Mouse (Mus musculus) ES-E14 (cell line): Measurements from ENCODE around the gene Phlpp1. TPM values are rescaled to one million over a fixed set of nuclear protein-coding genes. Genes with fewer than 3 reads are reported as not detected.

Experiments used
- DNase-seq: peaks from one replicate; pipeline ENCODE4 v3.0.0-alpha.2; 2013; ENCODE audit warnings: low read depth, low spot score
- H3K27ac ChIP-seq: 2 replicates; pipeline ENCODE4 v1.5.1; 2012; ENCODE audit warnings: low read depth, mild to moderate bottlenecking, low read length, moderate library complexity, mixed read lengths; ENCODE audit not compliant: poor library complexity, insufficient read depth, severe bottlenecking
- H3K36me3 ChIP-seq: 2 replicates; pipeline ENCODE4 v1.6.1; 2012; ENCODE audit warnings: mild to moderate bottlenecking, low read length, moderate library complexity, mixed read lengths; ENCODE audit not compliant: control insufficient read depth, poor library complexity, insufficient read depth, severe bottlenecking
- H3K4me1 ChIP-seq, 2 experiments: fragments of 150-350 bp in 1 of 2; sonication (generic) in 1 of 2; 2 replicates each; pipeline ENCODE4 v1.6.1; 2012; ENCODE audit warnings: low read length in 2 of 2, mild to moderate bottlenecking in 1 of 2, mixed read lengths in 1 of 2; ENCODE audit not compliant: control insufficient read depth in 2 of 2, insufficient read depth in 2 of 2, poor library complexity in 1 of 2
- H3K4me3 ChIP-seq, 2 experiments: fragments of 150-350 bp in 1 of 2; sonication (generic) in 1 of 2; 2 replicates each; pipeline ENCODE4 v1.5.1; 2012; ENCODE audit warnings: low read length in 2 of 2, low read depth in 1 of 2, mild to moderate bottlenecking in 1 of 2, mixed read lengths in 1 of 2; ENCODE audit not compliant: insufficient read depth in 1 of 2, poor library complexity in 1 of 2, severe bottlenecking in 1 of 2
- H3K9ac ChIP-seq: 2 replicates; pipeline ENCODE4 v1.6.1; 2012; ENCODE audit warnings: low read depth, mild to moderate bottlenecking, low read length, mixed read lengths; ENCODE audit not compliant: poor library complexity, insufficient read depth, severe bottlenecking
- H3K9me3 ChIP-seq: fragments of 150-350 bp; sonication (generic); 2 replicates; pipeline ENCODE4 v1.6.1; 2012; ENCODE audit warnings: low read depth, mild to moderate bottlenecking, low read length; ENCODE audit not compliant: control insufficient read depth, insufficient read depth
- CHD2 ChIP-seq: IDR thresholded peaks from 2 replicates; pipeline ENCODE4 v1.6.1; 2014; ENCODE audit warnings: mild to moderate bottlenecking, low read depth, low read length, inconsistent platforms
- HCFC1 ChIP-seq: IDR thresholded peaks from 2 replicates; pipeline ENCODE4 v1.6.1; 2012; ENCODE audit warnings: low read length, inconsistent platforms, borderline replicate concordance; ENCODE audit not compliant: insufficient read depth
- MAFK ChIP-seq: IDR thresholded peaks from 2 replicates; pipeline ENCODE4 v1.6.1; 2014; ENCODE audit warnings: mild to moderate bottlenecking, low read depth, low read length, inconsistent platforms; ENCODE audit not compliant: insufficient read depth
- ZC3H11A ChIP-seq: IDR thresholded peaks from 2 replicates; pipeline ENCODE4 v1.6.1; 2012; ENCODE audit warnings: low read depth, mild to moderate bottlenecking, inconsistent platforms, low read length, borderline replicate concordance
- ZNF384 ChIP-seq: IDR thresholded peaks from 2 replicates; pipeline ENCODE4 v1.6.1; 2012; ENCODE audit warnings: low read depth, low read length, inconsistent platforms
- in situ Hi-C, 2 experiments: fragments of 600-800 bp; cut with MboI; formaldehyde crosslinking; loops; one replicate each; pipeline ENCODE4 v1.15.1; 2025; ENCODE audit warnings: low sequenced_read_pairs in 2 of 2, inconsistent platforms in 1 of 2; ENCODE audit not compliant: unreplicated experiment in 2 of 2
- total RNA-seq: library from RNA; depleted of rRNA; stranded (reverse); fragments of 300-350 nt; gene quantifications from 2 replicates; pipeline ENCODE4 v1.2.3, GENCODE M21; 2012

Gene Phlpp1
- total RNA-seq, 1 experiment = 4.5 TPM

DNA sequence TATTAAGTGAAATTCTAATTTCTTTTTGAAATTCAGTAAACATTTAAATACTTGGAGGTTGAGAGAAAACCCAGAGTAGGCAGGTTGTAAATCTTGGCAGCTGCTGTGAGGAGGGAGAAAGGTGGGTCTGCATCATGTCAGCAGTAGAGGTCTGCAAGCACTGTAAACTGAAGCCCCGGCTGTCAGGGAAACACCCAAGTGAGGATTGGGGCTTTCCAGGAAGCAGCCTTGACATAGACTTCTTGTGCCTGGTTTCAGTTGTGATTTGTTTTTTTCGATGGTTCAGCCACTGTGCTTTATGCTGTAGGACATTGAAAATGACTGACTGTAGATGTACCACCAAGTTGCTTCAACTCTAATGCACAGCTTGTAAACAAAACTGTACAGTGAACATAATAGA, 180.0 kb downstream of the Phlpp1 start:
- TF ChIP-seq CHD2 (no peak), HCFC1 (no peak), ZNF384 (no peak), ZC3H11A (no peak), MAFK (no peak)
- Histone ChIP-seq H3K36me3 (no peaks in the 10 kb centered on the region), H3K27ac (no peak overlapping the region), H3K4me1 (no peaks in the 10 kb centered on the region), H3K9ac (no peak overlapping the region), H3K9me3 (no peaks in the 10 kb centered on the region), H3K4me3 (no peak overlapping the region)
- in situ Hi-C loops = no loop called here
- no peak for DNase-seq

DNA sequence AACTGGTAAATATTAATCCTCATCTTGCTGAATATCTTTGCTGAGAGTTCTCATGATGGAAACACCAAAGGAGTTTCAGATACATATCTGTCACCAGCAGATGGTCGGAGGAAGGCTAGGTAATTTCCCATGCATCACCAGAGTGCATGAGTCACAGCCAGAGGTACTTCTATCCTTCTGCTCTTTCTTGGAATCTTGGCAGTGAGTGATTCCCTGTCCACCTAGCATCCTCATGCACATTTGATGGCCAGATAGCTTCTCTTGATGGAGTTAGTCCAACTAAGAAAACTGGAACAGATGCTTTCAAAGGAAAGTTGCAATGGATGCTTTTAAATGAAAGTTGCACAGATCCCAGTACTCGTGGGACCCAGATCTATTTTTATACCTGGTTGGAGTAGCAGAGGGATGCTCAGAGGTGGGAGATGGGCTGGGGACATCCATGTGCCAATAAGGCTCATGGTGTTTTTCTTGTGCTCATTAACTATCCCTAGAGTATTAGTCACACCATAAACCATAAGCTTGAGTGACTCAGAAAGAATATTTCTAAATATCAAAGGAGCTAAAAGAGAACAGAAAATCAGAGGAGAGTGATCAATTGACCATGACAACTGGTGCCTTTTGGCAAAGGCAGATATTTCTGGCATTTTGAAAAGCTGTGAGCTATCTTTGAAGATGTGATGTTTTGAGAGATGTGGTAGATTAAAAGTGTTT, 181.4 kb downstream of the Phlpp1 start:
- H3K27ac ChIP-seq = no peak overlapping the region
- TF ChIP-seq CHD2 (no peak), ZNF384 (no peak), HCFC1 (no peak), ZC3H11A (no peak), MAFK (no peak)
- in situ Hi-C loops = no loop called here
- H3K9me3 ChIP-seq = no peaks in the 10 kb centered on the region
- no peaks in the 10 kb centered on the region for H3K36me3 ChIP-seq
- no peak overlapping the region for H3K9ac ChIP-seq
- H3K4me1 ChIP-seq = no peaks in the 10 kb centered on the region
- no peak overlapping the region for H3K4me3 ChIP-seq
- DNase-seq = no peak

DNA sequence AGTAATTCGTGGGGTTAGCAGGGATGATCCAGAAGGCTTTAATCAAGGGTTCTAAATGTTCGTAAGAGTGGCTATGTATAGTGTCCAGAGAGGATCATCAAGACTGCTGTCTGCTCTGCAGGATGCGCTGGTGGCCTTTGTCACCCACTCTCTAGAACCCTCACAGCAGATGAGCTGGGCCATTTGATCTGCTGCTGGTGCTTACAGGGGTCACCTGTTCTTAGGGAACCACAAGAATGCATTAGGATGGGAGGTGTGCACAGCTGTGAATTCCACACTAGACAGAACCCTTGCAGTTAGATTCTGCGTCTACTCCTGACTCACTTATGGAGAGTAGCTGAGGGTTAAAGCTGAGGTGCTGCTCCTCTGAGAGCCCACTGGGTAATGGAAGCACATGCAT, 182.4 kb downstream of the Phlpp1 start:
- no peaks in the 10 kb centered on the region for H3K9me3 ChIP-seq
- in situ Hi-C loops = no loop called here
- TF ChIP-seq CHD2 (no peak), ZC3H11A (no peak), ZNF384 (no peak), MAFK (no peak), HCFC1 (no peak)

DNA sequence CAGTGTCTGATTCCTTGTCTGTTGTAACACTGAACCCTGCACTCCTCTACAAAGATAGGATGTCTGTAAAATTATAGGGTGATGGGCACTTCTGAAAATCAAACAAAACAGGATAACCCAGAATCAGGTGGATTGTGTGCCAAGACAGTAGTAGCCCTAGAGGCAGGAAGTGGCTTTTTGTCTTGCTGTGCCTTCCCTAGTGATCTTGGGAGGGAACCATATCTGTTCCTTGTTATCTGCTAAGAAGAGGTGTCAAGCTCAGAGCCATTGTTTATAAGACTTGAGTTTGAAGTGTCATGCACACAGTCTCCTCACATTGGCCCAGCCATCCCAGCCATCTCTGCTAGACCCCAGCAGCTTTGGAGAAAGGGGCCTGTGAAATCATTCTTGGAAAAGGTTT, 187.9 kb downstream of the Phlpp1 start:
- Histone ChIP-seq H3K4me3 (no peak overlapping the region), H3K36me3 (no peaks in the 10 kb centered on the region), H3K9ac (no peak overlapping the region), H3K27ac (no peak overlapping the region), H3K4me1 (no peaks in the 10 kb centered on the region), H3K9me3 (no peaks in the 10 kb centered on the region)
- TF ChIP-seq CHD2 = no peak
- no peak for TF ChIP-seq HCFC1
- TF ChIP-seq MAFK = no peak
- no peak for TF ChIP-seq ZNF384
- TF ChIP-seq ZC3H11A = no peak
- DNase-seq = no peak
- in situ Hi-C loops = no loop called here

More for the DNA sequence above, 182.4 kb downstream of the Phlpp1 start:
- Histone ChIP-seq H3K36me3 (no peaks in the 10 kb centered on the region), H3K9ac (no peak overlapping the region), H3K27ac (no peak overlapping the region), H3K4me3 (no peak overlapping the region), H3K4me1 (no peaks in the 10 kb centered on the region)
- no peak for DNase-seq
